Mouse (Mus musculus): ENCODE results near the gene Agap1. TPM values are rescaled to one million over a fixed set of nuclear protein-coding genes. Genes with fewer than 3 reads are reported as not detected.

The Agap1 gene
- polyA plus RNA-seq, 1 experiment = 145 TPM

DNA sequence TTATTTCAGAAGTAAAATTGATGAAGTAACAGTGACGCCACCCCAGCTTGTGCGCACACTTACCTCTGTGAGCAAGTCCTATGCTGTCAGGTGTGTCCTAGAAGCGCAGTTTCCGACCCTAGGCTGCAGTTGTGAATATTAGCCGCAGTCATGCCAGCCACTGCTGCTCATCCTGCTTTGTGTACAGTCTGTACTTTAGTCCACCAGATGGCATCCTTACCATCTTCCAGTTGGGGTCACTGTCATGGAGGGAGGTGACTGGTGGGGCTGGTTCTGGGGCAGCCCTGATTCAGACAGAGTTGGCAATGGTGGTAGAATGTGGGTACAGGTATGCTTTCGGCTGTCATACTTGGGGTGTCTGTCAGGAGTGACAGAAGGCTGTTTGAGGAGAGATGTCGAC is 171.4 kb downstream of the Agap1 start:
- no peak for TF ChIP-seq CTCF (IDR thresholded peaks at IDR 0.05; ENCODE audit: borderline replicate concordance, extremely low read depth, insufficient read depth, insufficient read length)
- TF ChIP-seq POLR2A (IDR thresholded peaks at IDR 0.05; ENCODE audit: borderline replicate concordance, extremely low read depth, insufficient read depth, insufficient read length, poor library complexity, severe bottlenecking) = no peak
- DNase-seq (ENCODE audit: low read depth) = no peak

- DNase-seq (ENCODE audit: low read depth) = no peak
- no peak for TF ChIP-seq POLR2A (IDR thresholded peaks at IDR 0.05; ENCODE audit: borderline replicate concordance, extremely low read depth, insufficient read depth, insufficient read length, poor library complexity, severe bottlenecking)
- no peak for TF ChIP-seq CTCF (IDR thresholded peaks at IDR 0.05; ENCODE audit: borderline replicate concordance, extremely low read depth, insufficient read depth, insufficient read length)
Measured at GRCm38 (mm10) chr1:89626940-89627339, 172.3 kb downstream of the Agap1 start.

- TF ChIP-seq CTCF (IDR thresholded peaks at IDR 0.05; ENCODE audit: borderline replicate concordance, extremely low read depth, insufficient read depth, insufficient read length) = peak; percentile 51; the same call in 1 of the 2 replicates
- no peak for TF ChIP-seq POLR2A (IDR thresholded peaks at IDR 0.05; ENCODE audit: borderline replicate concordance, extremely low read depth, insufficient read depth, insufficient read length, poor library complexity, severe bottlenecking)
- DNase-seq (ENCODE audit: low read depth) = peak; percentile 27
Measured at GRCm38 (mm10) chr1:89627650-89628049, 173.0 kb downstream of the Agap1 start.

DNA sequence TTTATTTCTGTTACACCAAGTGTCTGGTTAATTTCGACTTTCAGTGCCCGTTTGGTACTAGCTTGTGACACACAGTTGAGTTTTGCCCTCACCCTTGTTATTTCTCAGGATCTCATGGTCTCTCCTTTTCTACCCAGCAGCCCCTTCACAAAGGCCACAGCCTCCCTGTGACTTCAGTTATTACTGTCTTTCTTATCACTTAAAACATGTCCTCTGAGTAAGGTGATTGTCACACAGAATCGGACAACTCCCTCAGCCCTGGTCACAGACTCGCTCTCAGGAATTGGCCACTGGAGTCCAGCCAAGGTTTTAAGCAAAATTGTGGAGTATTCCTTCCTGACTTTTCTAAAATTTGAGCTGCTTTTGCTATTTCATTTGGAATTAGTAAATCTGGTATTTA is 176.2 kb downstream of the Agap1 start:
- no peak for DNase-seq (ENCODE audit: low read depth)
- no peak for TF ChIP-seq POLR2A (IDR thresholded peaks at IDR 0.05; ENCODE audit: borderline replicate concordance, extremely low read depth, insufficient read depth, insufficient read length, poor library complexity, severe bottlenecking)
- no peak for TF ChIP-seq CTCF (IDR thresholded peaks at IDR 0.05; ENCODE audit: borderline replicate concordance, extremely low read depth, insufficient read depth, insufficient read length)

- DNase-seq (ENCODE audit: low read depth) = peak; percentile 82
- peak; percentile 72; the same call in 1 of the 2 replicates for TF ChIP-seq CTCF (IDR thresholded peaks at IDR 0.05; ENCODE audit: borderline replicate concordance, extremely low read depth, insufficient read depth, insufficient read length)
- no peak for TF ChIP-seq POLR2A (IDR thresholded peaks at IDR 0.05; ENCODE audit: borderline replicate concordance, extremely low read depth, insufficient read depth, insufficient read length, poor library complexity, severe bottlenecking)
Measured at GRCm38 (mm10) chr1:89631747-89632146, 177.1 kb downstream of the Agap1 start.

- TF ChIP-seq POLR2A (IDR thresholded peaks at IDR 0.05; ENCODE audit: borderline replicate concordance, extremely low read depth, insufficient read depth, insufficient read length, poor library complexity, severe bottlenecking) (no peak), CTCF (IDR thresholded peaks at IDR 0.05; ENCODE audit: borderline replicate concordance, extremely low read depth, insufficient read depth, insufficient read length) (peak; percentile 23; the same call in 1 of the 2 replicates)
Measured at GRCm38 (mm10) chr1:89634055-89634454, 179.4 kb downstream of the Agap1 start.

DNA sequence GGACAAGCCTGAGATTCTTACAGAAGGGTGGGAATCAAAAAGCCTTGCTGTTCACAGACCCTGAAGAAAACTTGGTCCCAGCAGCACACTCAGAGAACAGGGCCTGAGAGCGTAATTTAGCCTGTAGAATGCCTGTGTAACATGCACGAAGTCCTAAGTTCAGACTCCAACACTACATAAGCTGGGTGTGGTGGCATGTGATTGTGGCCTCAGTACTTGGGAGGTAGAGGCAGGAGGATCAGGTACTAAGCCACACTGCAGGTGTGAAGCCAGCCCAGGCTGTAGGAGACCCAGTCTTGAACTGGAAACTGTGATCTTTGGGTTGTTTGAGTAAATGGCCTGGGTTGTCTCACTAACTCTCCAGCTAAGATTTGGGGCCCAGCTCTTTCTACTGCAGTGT is 180.5 kb downstream of the Agap1 start:
- DNase-seq (ENCODE audit: low read depth) = no peak

More at GRCm38 (mm10) chr1:89634055-89634454, 179.4 kb downstream of the Agap1 start:
- no peak for DNase-seq (ENCODE audit: low read depth)

DNA sequence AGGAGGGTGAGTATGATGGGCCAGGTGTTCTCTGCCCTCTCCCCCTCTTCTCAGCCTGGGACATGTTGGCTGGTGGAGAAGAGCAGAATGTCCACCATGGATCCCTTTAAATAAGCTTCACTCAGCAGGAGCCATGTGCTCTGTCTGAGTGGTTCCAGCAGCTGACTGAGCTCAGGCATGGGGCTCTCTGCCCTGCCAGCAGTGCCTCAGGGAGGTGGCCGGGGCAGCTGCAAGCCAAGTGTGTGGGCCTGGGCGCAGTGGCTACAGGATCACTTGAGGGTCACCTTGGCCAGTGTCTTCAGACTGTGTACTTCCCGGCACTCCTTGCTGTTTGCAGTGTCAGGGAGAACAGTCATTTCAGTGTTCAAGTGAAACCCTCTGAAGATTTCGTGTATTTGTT is 183.1 kb downstream of the Agap1 start:
- DNase-seq (ENCODE audit: low read depth) = no peak
- TF ChIP-seq CTCF (IDR thresholded peaks at IDR 0.05; ENCODE audit: borderline replicate concordance, extremely low read depth, insufficient read depth, insufficient read length) (no peak), POLR2A (IDR thresholded peaks at IDR 0.05; ENCODE audit: borderline replicate concordance, extremely low read depth, insufficient read depth, insufficient read length, poor library complexity, severe bottlenecking) (no peak)

More for the DNA sequence above, 180.5 kb downstream of the Agap1 start:
- no peak for TF ChIP-seq POLR2A (IDR thresholded peaks at IDR 0.05; ENCODE audit: borderline replicate concordance, extremely low read depth, insufficient read depth, insufficient read length, poor library complexity, severe bottlenecking)

- no peak for TF ChIP-seq POLR2A (IDR thresholded peaks at IDR 0.05; ENCODE audit: borderline replicate concordance, extremely low read depth, insufficient read depth, insufficient read length, poor library complexity, severe bottlenecking)
- TF ChIP-seq CTCF (IDR thresholded peaks at IDR 0.05; ENCODE audit: borderline replicate concordance, extremely low read depth, insufficient read depth, insufficient read length) = peak; percentile 57; the same call in 1 of the 2 replicates
- DNase-seq (ENCODE audit: low read depth) = peak; percentile 57
Measured at GRCm38 (mm10) chr1:89643445-89644100, 189.0 kb downstream of the Agap1 start.

- no peak for DNase-seq (ENCODE audit: low read depth)
- no peak for TF ChIP-seq POLR2A (IDR thresholded peaks at IDR 0.05; ENCODE audit: borderline replicate concordance, extremely low read depth, insufficient read depth, insufficient read length, poor library complexity, severe bottlenecking)
- no peak for TF ChIP-seq CTCF (IDR thresholded peaks at IDR 0.05; ENCODE audit: borderline replicate concordance, extremely low read depth, insufficient read depth, insufficient read length)
Measured at GRCm38 (mm10) chr1:89644120-89644519, 189.5 kb downstream of the Agap1 start.

- DNase-seq (ENCODE audit: low read depth) = peak; percentile 82
- TF ChIP-seq CTCF (IDR thresholded peaks at IDR 0.05; ENCODE audit: borderline replicate concordance, extremely low read depth, insufficient read depth, insufficient read length) (peak; percentile 91), POLR2A (IDR thresholded peaks at IDR 0.05; ENCODE audit: borderline replicate concordance, extremely low read depth, insufficient read depth, insufficient read length, poor library complexity, severe bottlenecking) (no peak)
Measured at GRCm38 (mm10) chr1:89646326-89647018, 191.9 kb downstream of the Agap1 start.

DNA sequence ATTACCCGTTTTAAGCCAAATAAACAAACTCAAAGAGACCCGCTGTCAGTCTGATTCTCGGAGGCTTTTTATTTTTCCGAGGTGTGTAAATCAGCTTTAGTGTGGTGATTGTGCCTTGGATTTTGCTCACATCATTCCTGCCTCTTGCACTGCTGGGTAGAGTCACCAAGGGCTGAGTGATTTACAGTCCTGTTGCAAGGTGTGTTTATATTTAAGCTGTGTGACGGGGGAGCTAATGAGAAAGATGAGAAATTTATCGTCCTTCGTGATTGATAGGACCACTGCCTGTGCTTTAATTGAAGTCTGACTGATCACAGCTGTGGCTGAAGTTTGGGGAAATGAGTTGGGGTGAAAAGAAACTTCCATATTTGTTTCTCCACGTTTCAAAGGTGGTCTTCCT is 192.9 kb downstream of the Agap1 start:
- TF ChIP-seq CTCF (IDR thresholded peaks at IDR 0.05; ENCODE audit: borderline replicate concordance, extremely low read depth, insufficient read depth, insufficient read length) (no peak), POLR2A (IDR thresholded peaks at IDR 0.05; ENCODE audit: borderline replicate concordance, extremely low read depth, insufficient read depth, insufficient read length, poor library complexity, severe bottlenecking) (no peak)
- DNase-seq (ENCODE audit: low read depth) = no peak

Measured in brain, embryonic 14.5 days (tissue).